Mouse (Mus musculus) hindbrain, embryonic 15.5 days (tissue): ENCODE data around the gene Ldlrap1. TPM values are rescaled to one million over a fixed set of nuclear protein-coding genes. Genes with fewer than 3 reads are reported as not detected.

ENCODE experiments used
- ATAC-seq: fragments of 200-750 bp; cut with Nextera tagmentation; 2 replicates; pipeline ENCODE4 v1.8.0; 2017; ENCODE audit warnings: low read depth, moderate number of reproducible peaks, moderate TSS enrichment; ENCODE audit not compliant: low FRiP score
- H3K27ac ChIP-seq: fragments of 300-500 bp; sonication (generic); replicated peaks from 2 replicates; pipeline ENCODE4 v1.5.1; 2015; ENCODE audit warnings: mild to moderate bottlenecking, inconsistent platforms
- H3K27me3 ChIP-seq: fragments of 300-500 bp; sonication (generic); 2 replicates; pipeline ENCODE4 v1.6.1; 2015; ENCODE audit warnings: control low read depth, inconsistent platforms
- H3K36me3 ChIP-seq: fragments of 300-500 bp; sonication (generic); 2 replicates; pipeline ENCODE4 v1.6.1; 2015; ENCODE audit warnings: control low read depth, inconsistent platforms
- H3K4me1 ChIP-seq: fragments of 300-500 bp; sonication (generic); replicated peaks from 2 replicates; pipeline ENCODE4 v1.6.1; 2015; ENCODE audit warnings: control low read depth, inconsistent platforms
- H3K4me2 ChIP-seq: fragments of 300-500 bp; sonication (generic); 2 replicates; pipeline ENCODE4 v1.6.1; 2015; ENCODE audit warnings: moderate library complexity, mild to moderate bottlenecking, inconsistent platforms
- H3K4me3 ChIP-seq: fragments of 300-500 bp; sonication (generic); 2 replicates; pipeline ENCODE4 v1.5.1; 2015; ENCODE audit warnings: mild to moderate bottlenecking, inconsistent platforms
- H3K9ac ChIP-seq: fragments of 300-500 bp; sonication (generic); 2 replicates; pipeline ENCODE4 v1.6.1; 2015; ENCODE audit warnings: inconsistent platforms
- H3K9me3 ChIP-seq: fragments of 300-500 bp; sonication (generic); 2 replicates; pipeline ENCODE4 v1.6.1; 2016; ENCODE audit warnings: control low read depth, inconsistent platforms
- WGBS: fragments of 180-500 bp; shearing (Covaris S2); methylation state at CpG from one replicate; pipeline ENCODE4 v1.1.7; 2015; 5-methylcytosine and 5-hydroxymethylcytosine counted together
- polyA plus RNA-seq: library from polyadenylated mRNA; unstranded; fragments of >200 nt; fragmentation: Nextera tagmentation; extraction: Ambion mirVana; gene quantifications from 2 replicates; pipeline ENCODE4 v1.2.1, GENCODE M21; 2015

The Ldlrap1 gene
- polyA plus RNA-seq, 1 experiment from 2014 or later, result 2.7 TPM

DNA sequence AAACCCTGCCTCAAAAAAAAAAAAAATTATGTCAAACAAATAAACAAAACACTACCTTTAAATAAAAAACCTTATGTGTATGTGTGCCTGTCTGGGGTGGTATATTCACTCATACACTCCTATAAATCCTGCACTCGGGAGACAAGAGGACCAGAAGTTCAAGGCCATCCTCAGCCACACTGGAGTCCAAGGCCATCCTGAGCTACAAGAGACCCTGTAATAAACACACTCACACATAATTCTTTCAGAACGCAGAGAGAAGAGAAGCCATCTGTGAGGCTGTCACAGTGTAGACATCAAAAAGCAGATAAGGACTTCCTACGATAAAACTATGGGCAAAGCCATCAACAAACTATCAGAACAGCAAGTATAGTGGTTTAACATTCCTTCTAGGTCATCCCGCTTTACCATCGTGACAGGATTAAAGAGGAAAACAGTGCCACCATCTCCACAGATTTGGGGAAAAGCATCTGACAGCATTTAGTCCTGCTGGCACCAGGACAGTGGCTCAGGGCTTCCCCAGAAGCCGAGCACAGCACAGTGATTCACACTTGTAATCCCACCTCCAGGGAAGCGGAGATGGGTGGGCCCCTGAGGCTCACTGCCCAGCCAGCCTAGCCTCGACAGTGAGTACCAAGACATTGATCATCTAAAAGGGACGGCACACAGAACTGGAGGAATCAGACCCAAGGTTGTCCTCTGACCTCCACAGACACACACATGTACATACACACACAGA, 74.5 kb downstream of the Ldlrap1 start:
- Histone ChIP-seq H3K9ac (no peak overlapping the region), H3K4me1 (0 out of 2 replicates have a peak, but pooled peaks cover 7% of the 10 kb centered on the region), H3K4me2 (no peak overlapping the region), H3K9me3 (no peaks in the 10 kb centered on the region), H3K4me3 (no peak overlapping the region), H3K36me3 (no peaks in the 10 kb centered on the region), H3K27me3 (no peaks in the 10 kb centered on the region), H3K27ac (no peak overlapping the region)
- WGBS, result 80% methylated on average over 9 of the region's 9 CpGs
- ATAC-seq, result no peak

DNA sequence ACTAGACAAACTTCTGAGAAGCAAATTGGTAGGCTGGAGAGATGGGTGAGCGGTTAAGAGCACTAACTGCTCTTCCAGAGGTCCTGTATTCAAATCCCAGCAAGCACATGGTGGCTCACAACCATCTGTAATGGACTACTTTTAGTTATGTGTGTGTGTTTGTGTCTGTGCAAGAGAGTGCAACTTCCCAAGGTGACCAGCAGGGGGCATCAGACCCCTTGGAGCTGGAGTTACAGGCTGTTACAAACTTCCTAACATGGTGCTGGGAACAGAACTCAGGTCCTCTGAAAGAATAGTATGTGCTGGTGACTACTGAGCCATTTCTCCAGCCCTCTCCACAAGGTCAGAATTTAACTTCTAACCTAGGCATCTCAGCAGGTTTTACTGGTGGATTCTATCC, 75.4 kb downstream of the Ldlrap1 start:
- ATAC-seq, result no peak
- Histone ChIP-seq H3K27ac (no peak overlapping the region), H3K9ac (no peak overlapping the region), H3K27me3 (no peaks in the 10 kb centered on the region), H3K9me3 (no peaks in the 10 kb centered on the region), H3K4me2 (no peak overlapping the region), H3K4me3 (no peak overlapping the region), H3K4me1 (0 out of 2 replicates have a peak, but pooled peaks cover 7% of the 10 kb centered on the region), H3K36me3 (no peaks in the 10 kb centered on the region)
- 94% methylated on average over 1 of the region's 1 CpGs for WGBS

Other genes starting within 250 kb of the Ldlrap1 start
- 168 and 179 TPM in 2 replicates for gene Mtfr1l, start 232.6 kb downstream of the Ldlrap1 start, polyA plus RNA-seq
- 31.2 and 32.0 TPM in 2 replicates for gene Selenon, start 215.9 kb downstream of the Ldlrap1 start, polyA plus RNA-seq
- gene Man1c1, start 63.7 kb downstream of the Ldlrap1 start, polyA plus RNA-seq, result 5.8 and 6.1 TPM in 2 replicates
- 81.2 and 91.4 TPM in 2 replicates for gene Maco1, start 85.3 kb upstream of the Ldlrap1 start, polyA plus RNA-seq
- gene Rhd, start 96.5 kb upstream of the Ldlrap1 start, polyA plus RNA-seq, result 2.2 TPM in 2 replicates
- gene Tmem50a, start 147.0 kb upstream of the Ldlrap1 start, polyA plus RNA-seq, result 209 and 217 TPM in 2 replicates
- gene Rsrp1, start 155.6 kb upstream of the Ldlrap1 start, polyA plus RNA-seq, result 465 and 471 TPM in 2 replicates
- gene Syf2, start 162.9 kb upstream of the Ldlrap1 start, polyA plus RNA-seq, result 57.2 and 62.7 TPM in 2 replicates